ENCODE assay signal across 17 mouse cellular contexts in the genomic region with DNA sequence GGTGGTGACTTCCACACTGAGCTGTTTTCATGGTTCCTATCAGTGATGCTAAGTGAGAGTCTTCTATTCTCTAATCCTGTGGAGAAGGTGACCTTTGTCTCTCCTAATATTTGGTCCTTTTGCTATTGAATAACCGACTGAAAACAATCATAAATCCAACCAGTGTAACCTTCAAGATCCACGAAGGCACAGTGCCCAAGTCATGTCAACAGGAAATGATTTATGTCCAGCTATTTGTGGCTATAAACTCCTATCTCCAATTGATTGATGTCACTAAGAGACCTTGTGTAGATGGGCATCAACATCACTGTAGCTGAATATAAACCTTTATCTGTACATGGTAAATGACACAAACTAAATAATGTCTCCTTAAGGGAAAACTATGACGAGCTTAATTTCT.
"Had no signal": no experiment of that assay in that cellular context is flagged by ENCODE, and none has a peak within 500 bp of the region (broad histone marks: within the 10 kb centered on the region; RNA-seq: fewer than 3 reads in every experiment).

No protein-coding gene starts in this region.

- ATAC-seq: midbrain, embryonic 16.5 days had no signal

- H3K4me3 ChIP-seq: left cerebral cortex, adult 2 months; liver, embryonic 13.5 days; midbrain, embryonic 12.5 days; myocyte; neural tube, embryonic 13.5 days; stomach, embryonic 15.5 days had no signal

- H3K9me3 ChIP-seq: liver, embryonic 13.5 days; midbrain, embryonic 12.5 days; neural tube, embryonic 13.5 days; stomach, embryonic 15.5 days had no signal

- H3K9ac ChIP-seq: liver, embryonic 13.5 days; midbrain, embryonic 12.5 days; neural tube, embryonic 13.5 days; stomach, embryonic 15.5 days had no signal

- H3K27ac ChIP-seq: left cerebral cortex, adult 2 months; liver, embryonic 13.5 days; midbrain, embryonic 12.5 days; neural tube, embryonic 13.5 days; stomach, embryonic 15.5 days had no signal

- H3K4me2 ChIP-seq: liver, embryonic 13.5 days; midbrain, embryonic 12.5 days; neural tube, embryonic 13.5 days; stomach, embryonic 15.5 days had no signal

- H3K4me1 ChIP-seq: liver, embryonic 13.5 days; midbrain, embryonic 12.5 days; stomach, embryonic 15.5 days had no signal

- DNase-seq: kidney, postnatal 10 days; kidney, postnatal 36 days; layer of hippocampus, postnatal 36 days; liver, embryonic 13.5 days; lung, adult 2 months; lung, postnatal 14 days; lung, postnatal 4 days; retina, postnatal 1 day; right cerebral cortex, postnatal 25 days; spleen, adult 18-20 months; thymus, postnatal 36 days had no signal

- H3K36me3 ChIP-seq: liver, embryonic 13.5 days; midbrain, embryonic 12.5 days; neural tube, embryonic 13.5 days; stomach, embryonic 15.5 days had no signal

- H3K27me3 ChIP-seq: liver, embryonic 13.5 days; midbrain, embryonic 12.5 days; neural tube, embryonic 13.5 days; stomach, embryonic 15.5 days had no signal
